Mouse (Mus musculus) thymus, adult 2 months (tissue): ENCODE results near the gene Iqub. TPM values are rescaled to one million over a fixed set of nuclear protein-coding genes. Genes with fewer than 3 reads are reported as not detected.

Source experiments
- DNase-seq: peaks from one replicate; pipeline ENCODE4 v3.0.0; 2021
- H3K27ac ChIP-seq: fragments of 200-500 bp; 2 replicates; pipeline ENCODE4 v1.5.1; 2012; ENCODE audit warnings: low read length, control low read depth; ENCODE audit not compliant: control insufficient read depth, insufficient read depth
- H3K27me3 ChIP-seq: fragments of 200-500 bp; 2 replicates; pipeline ENCODE4 v1.6.1; 2012; ENCODE audit warnings: mild to moderate bottlenecking, low read length, moderate library complexity, mixed read lengths; ENCODE audit not compliant: control insufficient read depth, insufficient read depth
- H3K36me3 ChIP-seq: fragments of 200-500 bp; 2 replicates; pipeline ENCODE4 v1.6.1; 2012; ENCODE audit warnings: mild to moderate bottlenecking, low read length, moderate library complexity; ENCODE audit not compliant: control insufficient read depth, insufficient read depth
- H3K4me1 ChIP-seq: fragments of 200-500 bp; replicated peaks from 2 replicates; pipeline ENCODE4 v1.6.1; 2012; ENCODE audit warnings: low read length; ENCODE audit not compliant: control insufficient read depth, insufficient read depth
- H3K4me3 ChIP-seq: fragments of 200-500 bp; 2 replicates; pipeline ENCODE4 v1.5.1; 2012; ENCODE audit warnings: mild to moderate bottlenecking, low read length, control low read depth, moderate library complexity; ENCODE audit not compliant: control insufficient read depth, insufficient read depth
- CTCF ChIP-seq: fragments of 200-500 bp; IDR thresholded peaks from 2 replicates; pipeline ENCODE4 v1.5.1; 2012; ENCODE audit warnings: mild to moderate bottlenecking, control low read depth, low read length, moderate library complexity, borderline replicate concordance; ENCODE audit not compliant: control insufficient read depth, poor library complexity, insufficient read depth; ENCODE audit errors: extremely low read depth
- POLR2A ChIP-seq: fragments of 200-500 bp; IDR thresholded peaks from 2 replicates; pipeline ENCODE4 v1.6.1; 2012; ENCODE audit warnings: mild to moderate bottlenecking, low read length, control low read depth, moderate library complexity; ENCODE audit not compliant: control insufficient read depth, poor library complexity, insufficient read depth; ENCODE audit errors: extremely low read depth
- WGBS: fragments of 180-500 bp; shearing (Covaris S2); methylation state at CpG from one replicate; pipeline ENCODE4 v1.1.7; 2018; 5-methylcytosine and 5-hydroxymethylcytosine counted together
- polyA plus RNA-seq: library from polyadenylated mRNA; depleted of rRNA; stranded (reverse); fragments of >200 nt; gene quantifications from 2 replicates; pipeline ENCODE4 v1.2.3, GENCODE M21; 2012

The Iqub gene
- polyA plus RNA-seq, 1 experiment = 0.05 TPM

- no peak overlapping the region for H3K27ac ChIP-seq
- no peaks in the 10 kb centered on the region for H3K4me1 ChIP-seq
- TF ChIP-seq POLR2A (no peak), CTCF (no peak)
- H3K4me3 ChIP-seq = no peak overlapping the region
- H3K27me3 ChIP-seq = no peaks in the 10 kb centered on the region
- H3K36me3 ChIP-seq = no peaks in the 10 kb centered on the region
- no peak for DNase-seq
- 18% methylated on average over 22 of the region's 22 CpGs for WGBS
Observed at GRCm38 (mm10) chr6:24451026-24451821, 63.6 kb downstream of the Iqub start.

GRCm38 (mm10) chr6:24450241-24450640 is 64.6 kb downstream of the Iqub start:
- H3K27me3 ChIP-seq = no peaks in the 10 kb centered on the region
- no peaks in the 10 kb centered on the region for H3K36me3 ChIP-seq
- no peak overlapping the region for H3K4me3 ChIP-seq
- no peaks in the 10 kb centered on the region for H3K4me1 ChIP-seq
- WGBS = 96% methylated on average over 6 of the region's 6 CpGs
- H3K27ac ChIP-seq = no peak overlapping the region
- TF ChIP-seq CTCF (no peak), POLR2A (no peak)
- no peak for DNase-seq

GRCm38 (mm10) chr6:24416056-24416455 is 98.8 kb downstream of the Iqub start:
- Histone ChIP-seq H3K27ac (no peak overlapping the region), H3K27me3 (no peaks in the 10 kb centered on the region), H3K4me3 (no peak overlapping the region), H3K4me1 (no peaks in the 10 kb centered on the region), H3K36me3 (no peaks in the 10 kb centered on the region)
- 96% methylated on average over 11 of the region's 11 CpGs for WGBS
- TF ChIP-seq CTCF (no peak), POLR2A (no peak)
- DNase-seq = no peak

- no peak overlapping the region for H3K27ac ChIP-seq
- H3K4me3 ChIP-seq = no peak overlapping the region
- 93% methylated on average over 1 of the region's 1 CpGs for WGBS
- no peaks in the 10 kb centered on the region for H3K4me1 ChIP-seq
- DNase-seq = no peak
- H3K36me3 ChIP-seq = no peaks in the 10 kb centered on the region
- TF ChIP-seq CTCF = no peak
- TF ChIP-seq POLR2A = no peak
- H3K27me3 ChIP-seq = no peaks in the 10 kb centered on the region
Observed at GRCm38 (mm10) chr6:24415500-24415899, 99.4 kb downstream of the Iqub start.

- TF ChIP-seq CTCF = no peak
- no peak for TF ChIP-seq POLR2A
- H3K4me3 ChIP-seq = no peak overlapping the region
- no peaks in the 10 kb centered on the region for H3K27me3 ChIP-seq
- H3K27ac ChIP-seq = no peak overlapping the region
- WGBS = 89% methylated on average over 11 of the region's 11 CpGs
- no peaks in the 10 kb centered on the region for H3K36me3 ChIP-seq
- no peak for DNase-seq
- no peaks in the 10 kb centered on the region for H3K4me1 ChIP-seq
Observed at GRCm38 (mm10) chr6:24408573-24409427, 106.1 kb downstream of the Iqub start.

GRCm38 (mm10) chr6:24407743-24408142 is 107.1 kb downstream of the Iqub start:
- no peak overlapping the region for H3K27ac ChIP-seq
- H3K4me1 ChIP-seq = no peaks in the 10 kb centered on the region
- no peak overlapping the region for H3K4me3 ChIP-seq
- no peaks in the 10 kb centered on the region for H3K36me3 ChIP-seq
- TF ChIP-seq POLR2A (no peak), CTCF (no peak)
- 44% methylated on average over 3 of the region's 3 CpGs for WGBS
- H3K27me3 ChIP-seq = no peaks in the 10 kb centered on the region
- no peak for DNase-seq
